Mouse (Mus musculus): Measurements from ENCODE around the gene Stx1a. TPM values are rescaled to one million over a fixed set of nuclear protein-coding genes. Genes with fewer than 3 reads are reported as not detected.

The Stx1a gene
- polyA plus RNA-seq, 1 experiment from 2014 or later: 5.8 TPM

- peaks cover 9% of the 10 kb centered on the region; the same call in 1 of the 2 replicates for H3K4me1 ChIP-seq (ENCODE audit: insufficient read depth, low read depth, low read length)
- H3K4me3 ChIP-seq (ENCODE audit: low read depth, low read length): peak overlapping the region; percentile 54
- peak overlapping the region; percentile 98 for H3K27ac ChIP-seq (ENCODE audit: low read length)
- ATAC-seq (no peak), DNase-seq (ENCODE audit: low spot score) (no peak)
- no peaks in the 10 kb centered on the region for H3K9me3 ChIP-seq (ENCODE audit: low read length)
- no peak overlapping the region for H3K9ac ChIP-seq (replicated peaks; ENCODE audit: low read depth)
- peak overlapping the region; percentile 59 for H3K4me2 ChIP-seq (replicated peaks; ENCODE audit: low read depth, low read length)
- no peaks in the 10 kb centered on the region for H3K27me3 ChIP-seq (replicated peaks; ENCODE audit: insufficient read depth, low read length)
- TF ChIP-seq CTCF (IDR thresholded peaks at IDR 0.05): no peak
- no peak for TF ChIP-seq EP300 (IDR thresholded peaks at IDR 0.05)
- 41% methylated on average over 7 of the region's 7 CpGs for WGBS
- H3K36me3 ChIP-seq (ENCODE audit: insufficient read depth, low read length): no peaks in the 10 kb centered on the region
Observed at GRCm38 (mm10) chr5:135010320-135010709, 13.0 kb upstream of the Stx1a start.

DNA sequence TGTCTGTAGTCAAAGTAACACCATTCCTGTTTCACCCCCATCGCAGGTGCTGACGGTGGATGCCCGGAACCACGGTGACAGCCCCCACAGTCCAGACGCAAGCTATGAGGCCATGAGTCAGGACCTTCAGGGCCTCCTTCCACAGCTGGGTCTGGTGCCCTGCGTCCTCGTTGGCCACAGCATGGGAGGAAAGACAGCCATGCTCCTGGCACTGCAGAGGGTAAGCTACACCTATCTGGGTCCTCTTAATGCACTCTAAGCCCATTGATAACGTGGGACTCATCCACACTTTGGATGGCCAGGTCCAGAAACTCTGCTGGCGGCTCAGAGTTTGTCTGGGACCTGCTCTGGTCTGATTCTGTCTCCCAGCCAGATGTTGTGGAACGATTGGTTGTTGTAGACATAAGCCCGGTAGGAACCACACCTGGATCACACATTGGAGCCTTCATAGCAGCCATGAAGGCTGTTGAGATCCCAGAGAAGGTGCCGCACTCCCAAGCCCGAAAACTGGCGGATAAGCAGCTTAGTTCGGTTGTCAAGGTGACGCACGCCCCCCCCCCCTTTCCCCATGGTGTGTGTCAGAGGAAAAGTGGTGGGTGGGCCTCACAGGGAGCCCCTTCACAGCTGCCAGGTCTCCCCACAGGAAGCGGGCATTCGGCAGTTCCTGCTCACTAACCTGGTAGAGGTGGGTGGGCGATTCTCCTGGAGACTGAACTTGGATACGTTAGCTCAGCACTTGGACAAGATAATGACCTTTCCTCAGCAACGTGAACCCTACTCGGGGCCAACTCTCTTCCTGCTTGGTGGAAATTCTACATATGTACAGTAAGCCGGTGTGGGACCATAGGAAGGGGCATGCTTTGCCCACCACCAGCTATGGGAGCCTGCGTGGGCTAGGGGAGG is 12.2 kb upstream of the Stx1a start:
- no peak overlapping the region for H3K4me2 ChIP-seq (replicated peaks; ENCODE audit: low read depth, low read length)
- ATAC-seq (no peak), DNase-seq (ENCODE audit: low spot score) (no peak)
- no peak overlapping the region for H3K27ac ChIP-seq (ENCODE audit: low read length)
- no peak overlapping the region for H3K4me3 ChIP-seq (ENCODE audit: low read depth, low read length)
- H3K4me1 ChIP-seq (ENCODE audit: insufficient read depth, low read depth, low read length): peaks cover 9% of the 10 kb centered on the region; the same call in 1 of the 2 replicates
- no peak overlapping the region for H3K9ac ChIP-seq (replicated peaks; ENCODE audit: low read depth)
- no peaks in the 10 kb centered on the region for H3K9me3 ChIP-seq (ENCODE audit: low read length)
- 81% methylated on average over 25 of the region's 25 CpGs for WGBS
- TF ChIP-seq EP300 (IDR thresholded peaks at IDR 0.05): no peak
- TF ChIP-seq CTCF (IDR thresholded peaks at IDR 0.05): no peak
- no peaks in the 10 kb centered on the region for H3K27me3 ChIP-seq (replicated peaks; ENCODE audit: insufficient read depth, low read length)
- H3K36me3 ChIP-seq (ENCODE audit: insufficient read depth, low read length): no peaks in the 10 kb centered on the region

DNA sequence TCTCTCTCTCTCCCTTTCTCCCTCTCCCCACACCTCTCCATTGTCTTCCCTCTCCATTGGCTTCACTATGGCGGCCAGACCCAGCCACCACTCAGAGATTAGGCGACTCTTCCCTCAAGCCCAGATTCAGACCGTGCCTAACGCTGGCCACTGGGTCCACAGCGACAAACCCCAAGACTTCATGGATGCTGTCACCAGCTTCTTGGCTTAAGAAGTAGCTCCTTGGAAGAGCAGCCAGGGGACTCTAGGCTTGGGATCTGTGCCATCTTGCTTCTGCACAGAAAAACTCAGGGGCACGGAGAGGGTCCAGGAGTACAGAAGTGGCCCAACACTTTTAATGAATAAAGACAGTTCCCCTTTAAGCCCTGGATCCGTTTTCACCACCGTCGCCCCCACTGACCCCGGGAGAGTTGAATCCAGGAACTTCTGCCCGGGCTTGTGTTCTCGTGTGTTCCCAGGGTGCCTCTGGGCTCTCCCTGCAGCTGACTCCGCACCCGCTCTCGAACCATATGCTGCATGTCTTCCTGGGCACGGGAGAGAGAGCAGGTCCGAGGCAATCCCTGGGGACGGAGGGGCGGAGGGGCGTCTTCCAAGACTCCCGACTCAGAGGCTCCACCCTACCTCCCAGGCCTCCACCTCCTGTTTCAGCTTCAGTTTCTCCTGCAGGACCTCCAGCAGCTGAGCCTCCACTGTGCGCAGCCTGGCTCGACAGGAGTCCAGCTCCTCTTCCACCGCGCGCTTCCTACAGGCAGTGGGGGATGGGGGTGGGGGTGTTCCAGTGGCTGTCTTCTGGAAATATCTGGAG is 11.3 kb upstream of the Stx1a start:
- 45% methylated on average over 26 of the region's 26 CpGs for WGBS
- ATAC-seq: no peak
- TF ChIP-seq CTCF (IDR thresholded peaks at IDR 0.05): no peak
- TF ChIP-seq EP300 (IDR thresholded peaks at IDR 0.05): no peak
- H3K4me1 ChIP-seq (ENCODE audit: insufficient read depth, low read depth, low read length): peaks cover 9% of the 10 kb centered on the region; the same call in 1 of the 2 replicates
- H3K27ac ChIP-seq (ENCODE audit: low read length): no peak overlapping the region
- DNase-seq (ENCODE audit: low spot score): no peak
- H3K4me3 ChIP-seq (ENCODE audit: low read depth, low read length): no peak overlapping the region
- H3K9ac ChIP-seq (replicated peaks; ENCODE audit: low read depth): no peak overlapping the region
- H3K9me3 ChIP-seq (ENCODE audit: low read length): no peaks in the 10 kb centered on the region
- H3K4me2 ChIP-seq (replicated peaks; ENCODE audit: low read depth, low read length): peak overlapping the region; percentile 37
- H3K36me3 ChIP-seq (ENCODE audit: insufficient read depth, low read length): no peaks in the 10 kb centered on the region
- H3K27me3 ChIP-seq (replicated peaks; ENCODE audit: insufficient read depth, low read length): no peaks in the 10 kb centered on the region

DNA sequence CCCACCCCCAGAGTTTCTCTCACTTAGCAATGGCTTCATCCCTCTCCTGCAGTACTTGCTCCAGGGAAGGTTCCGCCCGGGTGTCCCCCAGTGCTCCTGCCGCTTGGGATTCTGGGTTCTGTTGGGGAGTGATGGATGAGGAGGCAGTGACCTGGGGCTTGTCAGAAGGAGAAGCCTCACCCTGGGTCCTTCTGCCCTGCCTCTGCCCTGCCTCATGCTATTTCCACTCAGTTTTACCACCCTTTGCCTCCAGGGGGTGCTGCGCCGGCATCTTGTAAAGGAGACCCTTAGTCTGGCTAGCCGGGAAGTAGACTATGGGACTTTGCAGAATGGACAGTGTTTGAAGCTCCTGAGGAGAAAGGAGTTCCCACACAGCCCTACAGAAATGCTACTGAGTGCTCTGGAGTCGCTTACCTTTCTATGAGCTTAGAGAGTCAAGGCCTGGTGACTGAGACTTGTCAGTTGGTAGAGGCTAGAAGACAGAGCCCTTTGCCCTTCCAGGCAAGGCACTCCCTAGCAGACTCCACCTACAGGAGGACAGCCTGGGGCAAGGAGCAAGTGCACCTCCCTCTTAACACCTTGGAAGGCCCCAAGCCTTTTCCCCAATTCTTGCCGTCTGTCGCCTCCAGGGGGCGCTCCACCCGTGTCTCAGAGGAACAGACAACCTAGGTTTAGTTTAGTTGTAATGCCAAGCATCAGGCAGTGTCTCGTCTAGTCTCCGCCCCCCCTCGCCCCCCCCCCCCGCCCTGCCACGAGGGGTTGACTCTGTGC is 10.4 kb upstream of the Stx1a start:
- 8% methylated on average over 16 of the region's 16 CpGs for WGBS
- peak overlapping the region; percentile 11; the same call in 1 of the 2 replicates for H3K27ac ChIP-seq (ENCODE audit: low read length)

GRCm38 (mm10) chr5:135015497-135015896 is 7.8 kb upstream of the Stx1a start:
- Histone ChIP-seq H3K9me3 (ENCODE audit: low read length) (no peaks in the 10 kb centered on the region), H3K4me3 (ENCODE audit: low read depth, low read length) (no peak overlapping the region), H3K9ac (replicated peaks; ENCODE audit: low read depth) (no peak overlapping the region), H3K4me1 (ENCODE audit: insufficient read depth, low read depth, low read length) (no peaks in the 10 kb centered on the region), H3K4me2 (replicated peaks; ENCODE audit: low read depth, low read length) (no peak overlapping the region), H3K27me3 (replicated peaks; ENCODE audit: insufficient read depth, low read length) (no peaks in the 10 kb centered on the region), H3K36me3 (ENCODE audit: insufficient read depth, low read length) (no peaks in the 10 kb centered on the region), H3K27ac (ENCODE audit: low read length) (no peak overlapping the region)
- TF ChIP-seq EP300 (IDR thresholded peaks at IDR 0.05) (no peak), CTCF (IDR thresholded peaks at IDR 0.05) (peak; percentile 99)
- 14% methylated on average over 7 of the region's 7 CpGs for WGBS
- ATAC-seq (peak; percentile 40), DNase-seq (ENCODE audit: low spot score) (peak; percentile 79)

More for the DNA sequence above, 10.4 kb upstream of the Stx1a start:
- TF ChIP-seq CTCF (IDR thresholded peaks at IDR 0.05) (peak; percentile 76), EP300 (IDR thresholded peaks at IDR 0.05) (no peak)
- H3K4me3 ChIP-seq (ENCODE audit: low read depth, low read length): no peak overlapping the region
- peaks cover 9% of the 10 kb centered on the region; the same call in 1 of the 2 replicates for H3K4me1 ChIP-seq (ENCODE audit: insufficient read depth, low read depth, low read length)
- peak overlapping the region; percentile 37 for H3K4me2 ChIP-seq (replicated peaks; ENCODE audit: low read depth, low read length)
- H3K9me3 ChIP-seq (ENCODE audit: low read length): no peaks in the 10 kb centered on the region
- no peak overlapping the region for H3K9ac ChIP-seq (replicated peaks; ENCODE audit: low read depth)
- DNase-seq (ENCODE audit: low spot score): peak; percentile 78
- no peaks in the 10 kb centered on the region for H3K27me3 ChIP-seq (replicated peaks; ENCODE audit: insufficient read depth, low read length)
- no peaks in the 10 kb centered on the region for H3K36me3 ChIP-seq (ENCODE audit: insufficient read depth, low read length)
- ATAC-seq: no peak
